Mouse (Mus musculus): ENCODE measurements around the gene Top3a. TPM values are rescaled to one million over a fixed set of nuclear protein-coding genes. Genes with fewer than 3 reads are reported as not detected.

Top3a gene
- polyA plus RNA-seq, 1 experiment: 2.6 TPM

DNA sequence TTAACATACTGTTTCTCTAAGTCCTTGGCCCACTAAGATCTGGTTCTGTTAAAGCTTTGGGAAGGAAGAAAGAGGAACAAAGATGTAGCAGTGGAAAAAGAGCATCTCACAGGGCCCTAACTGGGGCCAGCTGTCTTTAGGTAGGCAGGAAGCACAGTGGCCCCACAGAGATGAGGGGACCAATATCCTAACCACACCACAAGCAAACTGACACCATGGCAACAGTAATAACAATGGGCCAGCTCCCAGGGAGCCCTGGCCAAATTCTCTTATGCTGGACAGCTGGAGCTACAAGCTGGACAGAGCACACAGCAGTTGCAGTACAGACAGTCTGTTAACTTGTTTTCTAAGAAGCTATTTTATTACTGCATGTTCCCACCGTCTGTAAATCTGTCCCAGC is 10.4 kb upstream of the Top3a start:
- no peak overlapping the region for H3K27ac ChIP-seq (replicated peaks; ENCODE audit: low read depth, low read length)
- H3K4me3 ChIP-seq (ENCODE audit: insufficient read depth, low read depth, low read length): no peak overlapping the region
- no peaks in the 10 kb centered on the region for H3K4me1 ChIP-seq (ENCODE audit: control insufficient read depth, insufficient read depth, insufficient read length, low read length)

DNA sequence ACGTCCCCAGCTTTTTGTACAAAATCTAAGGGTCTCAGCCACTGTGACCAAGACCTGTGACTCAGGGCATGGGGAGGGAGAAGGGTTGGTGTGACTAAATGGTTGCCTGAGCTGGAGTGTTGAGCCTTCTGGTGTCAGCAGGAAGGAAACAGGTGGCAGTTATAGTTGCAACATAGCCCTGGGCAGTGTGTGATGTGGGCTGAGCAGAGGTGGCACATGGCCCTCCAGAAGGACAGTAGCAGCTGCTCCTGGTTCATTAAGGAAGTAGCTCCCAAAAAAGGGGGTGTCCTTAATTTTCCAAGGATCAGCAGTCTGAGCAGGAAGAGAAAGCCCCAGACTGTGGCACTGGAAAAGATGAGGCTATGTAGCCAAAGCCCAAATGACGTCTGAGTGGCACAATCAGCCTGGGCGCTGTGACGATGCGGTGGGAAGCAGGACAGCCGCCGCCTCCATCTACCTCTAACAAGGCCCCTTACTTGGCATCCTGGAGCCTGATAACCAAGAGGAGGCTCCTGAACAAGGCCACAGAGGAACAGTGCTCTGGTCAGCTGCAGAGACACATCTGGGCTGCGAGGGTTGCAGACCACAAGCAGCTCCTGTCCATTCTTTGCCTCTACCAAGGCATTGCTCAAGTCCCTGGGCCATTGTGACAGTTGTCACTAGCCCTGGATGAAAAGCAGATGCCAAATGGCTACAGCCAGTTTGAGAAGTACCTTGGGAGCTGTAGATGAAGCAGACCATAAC is 7.2 kb upstream of the Top3a start:
- no peak overlapping the region for H3K27ac ChIP-seq (replicated peaks; ENCODE audit: low read depth, low read length)
- H3K4me3 ChIP-seq (ENCODE audit: insufficient read depth, low read depth, low read length): no peak overlapping the region
- peaks cover 26% of the 10 kb centered on the region for H3K4me1 ChIP-seq (ENCODE audit: control insufficient read depth, insufficient read depth, insufficient read length, low read length)

DNA sequence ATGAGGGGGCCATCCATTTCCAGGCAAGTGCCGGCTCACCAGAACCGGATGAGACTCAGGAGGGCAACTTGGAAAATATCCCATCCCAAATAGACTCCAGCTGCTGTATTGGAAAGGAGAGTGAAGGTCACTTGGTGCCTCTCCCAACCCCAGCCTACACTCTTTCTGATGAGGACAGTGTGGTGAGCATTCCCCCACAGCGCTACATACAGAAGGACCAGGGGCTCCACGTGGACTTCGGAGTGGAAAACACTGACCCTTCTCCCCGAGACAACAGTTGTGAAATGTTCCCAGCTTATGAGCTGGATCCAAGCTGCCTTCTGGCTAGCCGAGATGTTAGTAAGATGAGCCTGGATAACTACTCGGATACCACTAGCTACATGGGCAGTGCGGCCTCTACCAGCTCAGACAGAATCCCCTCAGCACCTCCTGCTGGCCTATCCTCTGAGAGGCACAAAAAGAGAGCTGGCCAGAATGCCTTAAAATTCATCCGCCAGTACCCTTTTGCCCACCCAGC is 2.6 kb upstream of the Top3a start:
- Histone ChIP-seq H3K4me1 (ENCODE audit: control insufficient read depth, insufficient read depth, insufficient read length, low read length) (peaks cover 40% of the 10 kb centered on the region), H3K27ac (replicated peaks; ENCODE audit: low read depth, low read length) (peak overlapping the region; percentile 19), H3K4me3 (ENCODE audit: insufficient read depth, low read depth, low read length) (peak overlapping the region; percentile 40)

DNA sequence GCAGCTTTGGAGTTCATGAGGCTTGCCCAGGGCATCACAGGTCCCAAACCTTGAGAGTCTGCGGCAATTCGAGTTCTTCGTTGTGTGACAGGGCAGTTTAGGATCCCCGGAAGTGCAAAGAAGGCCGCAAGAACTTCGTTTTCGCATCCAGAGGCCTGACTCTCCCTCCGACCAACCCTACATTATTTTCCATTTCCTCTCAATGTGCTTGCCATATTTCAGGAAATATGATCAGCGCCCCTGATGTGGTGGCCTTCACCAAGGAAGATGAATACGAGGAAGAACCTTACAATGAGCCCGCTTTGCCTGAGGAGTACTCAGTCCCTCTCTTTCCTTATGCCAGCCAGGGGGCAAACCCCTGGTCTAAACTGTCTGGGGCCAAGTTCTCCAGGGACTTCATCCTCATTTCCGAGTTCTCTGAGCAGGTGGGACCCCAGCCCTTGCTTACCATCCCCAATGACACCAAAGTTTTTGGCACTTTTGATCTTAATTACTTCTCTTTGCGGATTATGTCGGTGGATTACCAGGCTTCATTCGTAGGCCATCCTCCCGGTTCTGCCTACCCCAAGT is 721 bp upstream of the Top3a start:
- Histone ChIP-seq H3K27ac (replicated peaks; ENCODE audit: low read depth, low read length) (peak overlapping the region; percentile 97), H3K4me1 (ENCODE audit: control insufficient read depth, insufficient read depth, insufficient read length, low read length) (peaks cover 40% of the 10 kb centered on the region), H3K4me3 (ENCODE audit: insufficient read depth, low read depth, low read length) (peak overlapping the region; percentile 85)

DNA sequence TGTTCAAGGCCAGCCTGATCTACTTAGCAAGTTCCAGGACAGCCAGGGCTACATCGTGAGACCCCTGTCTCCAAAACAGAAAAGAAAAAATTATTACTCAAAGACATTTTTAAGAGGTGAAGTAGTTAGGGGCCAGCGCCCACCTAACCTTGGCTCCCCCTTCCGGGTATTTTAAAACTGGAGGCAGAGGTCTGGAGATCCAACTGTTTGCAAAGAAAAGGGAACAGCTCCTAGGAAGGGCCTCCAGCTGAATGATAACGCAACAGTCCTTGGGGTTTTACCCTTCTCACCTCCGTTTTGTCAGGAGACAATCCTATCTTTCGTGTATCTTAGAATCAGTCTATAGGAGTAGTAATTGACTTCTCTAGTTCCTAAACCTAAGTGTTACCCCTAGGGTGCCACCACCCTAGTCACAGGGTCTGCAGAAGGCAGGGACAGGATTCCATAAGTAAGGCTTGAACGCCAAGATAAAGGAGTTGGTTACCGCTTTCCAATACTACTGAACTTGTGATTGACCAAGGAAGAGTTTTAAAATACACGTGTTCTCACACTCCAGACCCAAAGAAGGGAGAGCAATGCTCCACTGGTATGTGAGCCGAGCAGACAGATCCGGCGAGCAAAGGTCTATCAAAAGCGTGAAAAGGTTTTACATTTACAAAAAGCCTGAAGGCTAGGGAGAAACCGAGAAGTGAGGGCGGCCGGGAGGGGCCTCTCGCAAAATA is 897 bp downstream of the Top3a start:
- Histone ChIP-seq H3K4me1 (ENCODE audit: control insufficient read depth, insufficient read depth, insufficient read length, low read length) (peaks cover 33% of the 10 kb centered on the region), H3K27ac (replicated peaks; ENCODE audit: low read depth, low read length) (peak overlapping the region; percentile 76)

DNA sequence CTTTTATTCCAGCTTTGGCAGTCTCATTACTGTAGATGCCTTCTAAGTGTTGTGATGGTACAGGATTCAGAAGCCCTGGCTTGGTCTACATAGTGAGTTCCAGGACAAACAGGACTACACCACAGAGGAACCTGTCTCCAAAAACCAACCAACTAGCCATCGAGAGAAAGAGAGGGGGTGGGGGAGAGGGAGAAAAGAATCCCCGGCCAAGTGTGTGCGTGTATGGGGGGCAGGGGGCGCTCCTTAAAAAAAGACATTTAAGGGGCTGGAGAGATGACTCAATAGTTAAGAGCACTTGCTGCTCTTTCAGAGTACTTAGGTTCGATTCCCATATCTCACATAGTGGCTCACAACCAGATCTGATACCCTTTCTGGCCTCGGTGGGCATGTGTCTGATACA is 1.6 kb downstream of the Top3a start:
- peaks cover 26% of the 10 kb centered on the region for H3K4me1 ChIP-seq (ENCODE audit: control insufficient read depth, insufficient read depth, insufficient read length, low read length)
- no peak overlapping the region for H3K27ac ChIP-seq (replicated peaks; ENCODE audit: low read depth, low read length)
- no peak overlapping the region for H3K4me3 ChIP-seq (ENCODE audit: insufficient read depth, low read depth, low read length)

More for the DNA sequence above, 897 bp downstream of the Top3a start:
- H3K4me3 ChIP-seq (ENCODE audit: insufficient read depth, low read depth, low read length): peak overlapping the region; percentile 85

DNA sequence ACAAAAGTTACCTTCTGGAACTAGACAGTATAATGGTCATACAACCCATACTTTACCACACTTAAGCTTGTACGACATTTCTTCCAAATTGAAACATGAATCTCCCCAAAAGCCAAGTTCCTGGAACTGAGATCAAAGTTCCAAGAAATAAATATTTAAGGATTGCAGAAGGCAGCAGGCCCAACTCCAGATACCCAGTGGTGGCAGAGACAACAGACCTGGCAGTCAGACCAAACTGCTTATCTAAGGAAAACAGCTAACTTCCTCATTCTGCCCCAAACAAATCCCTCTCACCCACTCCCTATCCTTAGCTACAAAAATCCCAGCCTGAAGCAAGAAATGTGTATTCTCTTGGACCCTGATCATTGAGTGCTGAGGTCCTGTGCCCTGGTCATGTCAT is 2.3 kb downstream of the Top3a start:
- H3K4me3 ChIP-seq (ENCODE audit: insufficient read depth, low read depth, low read length): no peak overlapping the region
- no peak overlapping the region; the same call in 1 of the 2 replicates for H3K27ac ChIP-seq (replicated peaks; ENCODE audit: low read depth, low read length)
- peaks cover 19% of the 10 kb centered on the region for H3K4me1 ChIP-seq (ENCODE audit: control insufficient read depth, insufficient read depth, insufficient read length, low read length)

DNA sequence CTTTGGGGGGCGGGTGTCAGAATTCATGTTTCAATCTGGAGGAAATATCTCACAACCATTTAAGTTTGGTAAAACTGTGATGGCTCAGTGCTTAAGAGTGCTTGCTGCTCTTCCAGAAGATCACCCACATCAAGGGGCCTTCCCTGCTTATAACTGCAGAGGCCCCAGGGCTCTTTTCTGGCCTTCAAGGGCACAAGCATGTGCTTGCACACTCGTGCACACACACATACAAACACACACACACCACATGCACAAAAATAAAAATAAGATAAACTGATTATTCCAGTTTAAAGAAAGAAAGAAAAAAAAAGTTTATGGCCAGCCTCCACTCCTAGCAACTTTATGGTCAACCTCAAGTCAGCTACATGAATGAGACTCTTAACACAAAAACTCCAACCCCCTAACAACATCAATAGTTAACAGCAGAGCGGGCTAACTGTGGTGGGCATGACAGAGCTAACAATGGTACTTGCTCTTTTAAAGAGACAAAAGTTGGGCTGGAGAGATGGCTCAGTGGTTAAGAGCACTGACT is 2.9 kb downstream of the Top3a start:
- H3K4me1 ChIP-seq (ENCODE audit: control insufficient read depth, insufficient read depth, insufficient read length, low read length): peaks cover 13% of the 10 kb centered on the region
- H3K27ac ChIP-seq (replicated peaks; ENCODE audit: low read depth, low read length): no peak overlapping the region
- no peak overlapping the region for H3K4me3 ChIP-seq (ENCODE audit: insufficient read depth, low read depth, low read length)

DNA sequence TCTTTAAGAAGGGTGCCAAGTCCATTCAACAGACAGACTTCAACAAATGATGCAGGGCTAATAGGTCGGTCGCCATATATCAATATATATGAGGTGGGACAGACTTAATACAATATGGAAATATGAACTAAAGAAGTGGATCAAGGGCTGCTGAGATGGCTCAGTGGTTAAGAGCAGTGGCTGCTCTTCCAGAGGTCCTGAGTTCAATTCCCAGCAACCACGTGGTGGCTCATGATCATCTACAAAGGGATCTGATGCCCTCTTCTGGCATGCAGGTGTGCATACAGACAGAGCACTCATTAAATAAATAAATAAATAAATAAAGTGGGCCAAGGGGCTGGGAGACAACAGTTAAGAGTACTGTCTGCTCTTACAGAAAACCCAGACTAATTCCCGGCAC is 5.0 kb downstream of the Top3a start:
- Histone ChIP-seq H3K27ac (replicated peaks; ENCODE audit: low read depth, low read length) (no peak overlapping the region), H3K4me1 (ENCODE audit: control insufficient read depth, insufficient read depth, insufficient read length, low read length) (no peaks in the 10 kb centered on the region), H3K4me3 (ENCODE audit: insufficient read depth, low read depth, low read length) (no peak overlapping the region)

DNA sequence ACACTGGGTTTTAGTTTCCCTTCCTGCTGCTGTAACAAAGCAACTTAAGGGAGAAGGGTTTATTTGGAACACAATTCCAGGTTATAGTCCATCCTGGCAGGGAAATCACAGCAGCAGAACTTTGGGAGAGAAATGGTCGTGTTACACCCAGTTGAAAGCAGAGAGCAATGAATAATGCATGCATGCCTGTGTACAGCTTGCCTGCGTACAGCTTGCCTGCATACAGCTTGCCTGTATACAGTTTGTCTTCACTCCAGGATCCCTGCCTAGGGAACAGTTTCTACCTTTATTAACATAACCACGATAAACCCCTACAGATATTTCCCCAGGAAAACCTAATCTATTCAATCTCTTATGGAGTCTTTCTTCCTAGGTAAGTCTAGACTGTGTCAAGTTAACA is 6.4 kb downstream of the Top3a start:
- Histone ChIP-seq H3K4me1 (ENCODE audit: control insufficient read depth, insufficient read depth, insufficient read length, low read length) (no peaks in the 10 kb centered on the region), H3K4me3 (ENCODE audit: insufficient read depth, low read depth, low read length) (no peak overlapping the region), H3K27ac (replicated peaks; ENCODE audit: low read depth, low read length) (no peak overlapping the region)

DNA sequence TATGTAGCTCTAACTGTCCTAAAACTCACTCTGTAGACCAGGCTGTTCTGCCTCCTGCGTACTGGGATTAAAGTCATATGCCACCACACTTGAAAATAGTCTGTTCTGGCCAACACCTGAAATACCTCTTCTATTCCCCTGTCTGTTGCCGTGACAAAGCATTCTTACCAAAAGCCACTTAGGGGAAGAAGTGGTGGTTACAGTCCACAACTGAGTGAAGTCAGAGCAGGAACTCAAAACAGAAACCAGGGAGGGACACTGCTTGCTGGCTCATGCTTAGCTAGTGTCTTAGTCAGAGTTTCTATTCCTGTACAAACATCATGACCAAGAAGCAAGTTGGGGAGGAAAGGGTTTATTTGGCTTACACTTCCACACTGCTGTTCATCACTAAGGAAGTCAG is 7.8 kb downstream of the Top3a start:
- Histone ChIP-seq H3K4me1 (ENCODE audit: control insufficient read depth, insufficient read depth, insufficient read length, low read length) (no peaks in the 10 kb centered on the region), H3K27ac (replicated peaks; ENCODE audit: low read depth, low read length) (no peak overlapping the region), H3K4me3 (ENCODE audit: insufficient read depth, low read depth, low read length) (no peak overlapping the region)

DNA sequence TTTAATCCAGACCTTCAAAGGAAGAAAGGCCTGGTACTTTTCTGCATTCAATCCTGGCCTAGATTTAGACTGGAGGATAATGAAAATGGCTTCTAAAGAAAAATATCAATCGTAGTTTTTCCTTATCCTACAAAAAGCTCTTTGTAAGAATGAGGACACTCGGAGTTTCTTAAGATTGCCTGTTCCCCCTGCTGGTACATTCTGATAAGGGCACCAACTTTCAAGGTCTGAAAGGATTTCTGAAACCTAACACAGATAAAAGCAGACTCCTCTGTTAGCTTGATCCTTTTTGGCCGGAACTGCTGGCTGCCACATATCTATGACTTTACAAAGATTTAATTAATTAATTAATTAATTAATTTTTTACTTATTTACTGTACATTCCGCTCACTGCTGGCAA is 10.2 kb downstream of the Top3a start:
- Histone ChIP-seq H3K4me1 (ENCODE audit: control insufficient read depth, insufficient read depth, insufficient read length, low read length) (no peaks in the 10 kb centered on the region), H3K4me3 (ENCODE audit: insufficient read depth, low read depth, low read length) (no peak overlapping the region), H3K27ac (replicated peaks; ENCODE audit: low read depth, low read length) (no peak overlapping the region)

DNA sequence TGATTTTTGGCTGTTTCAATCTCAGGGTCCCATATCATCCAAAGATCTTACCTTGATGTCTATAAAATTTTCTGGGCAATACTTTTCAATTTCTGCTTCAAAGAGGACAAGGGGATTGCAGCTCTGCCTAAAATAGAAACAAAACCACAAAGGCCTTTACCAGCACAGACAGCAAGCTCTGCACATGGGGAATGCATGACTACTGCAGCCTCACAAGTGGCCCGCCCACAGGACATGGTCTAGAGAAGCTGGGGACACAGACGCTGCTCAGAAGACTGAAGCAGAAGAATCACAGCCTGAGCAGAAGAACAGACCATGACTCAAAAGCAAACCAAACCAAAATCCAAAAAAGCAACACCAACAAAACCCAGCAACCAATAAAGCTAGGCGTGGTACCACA is 15.5 kb downstream of the Top3a start:
- H3K4me1 ChIP-seq (ENCODE audit: control insufficient read depth, insufficient read depth, insufficient read length, low read length): no peaks in the 10 kb centered on the region
- H3K27ac ChIP-seq (replicated peaks; ENCODE audit: low read depth, low read length): no peak overlapping the region
- H3K4me3 ChIP-seq (ENCODE audit: insufficient read depth, low read depth, low read length): no peak overlapping the region

DNA sequence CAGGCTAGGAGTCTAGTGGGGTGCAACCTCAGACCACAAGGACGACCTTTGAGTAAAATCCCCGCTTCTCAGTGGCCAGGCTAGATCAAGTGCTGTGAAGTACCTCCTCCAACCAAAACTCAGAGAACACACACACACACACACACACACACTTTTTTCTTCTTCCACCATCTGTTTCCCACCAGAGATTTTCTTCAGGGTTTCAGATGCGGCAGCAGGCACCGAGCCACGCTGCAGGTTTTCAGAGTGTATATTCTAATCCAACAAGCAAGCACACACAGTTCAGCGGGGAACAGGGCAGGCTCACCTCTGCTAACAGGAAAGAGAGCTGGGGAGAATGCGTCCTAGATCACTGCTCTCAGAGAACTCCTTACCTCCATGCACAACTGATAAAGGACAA is 21.6 kb downstream of the Top3a start:
- Histone ChIP-seq H3K4me1 (ENCODE audit: control insufficient read depth, insufficient read depth, insufficient read length, low read length) (no peaks in the 10 kb centered on the region), H3K27ac (replicated peaks; ENCODE audit: low read depth, low read length) (no peak overlapping the region), H3K4me3 (ENCODE audit: insufficient read depth, low read depth, low read length) (no peak overlapping the region)

DNA sequence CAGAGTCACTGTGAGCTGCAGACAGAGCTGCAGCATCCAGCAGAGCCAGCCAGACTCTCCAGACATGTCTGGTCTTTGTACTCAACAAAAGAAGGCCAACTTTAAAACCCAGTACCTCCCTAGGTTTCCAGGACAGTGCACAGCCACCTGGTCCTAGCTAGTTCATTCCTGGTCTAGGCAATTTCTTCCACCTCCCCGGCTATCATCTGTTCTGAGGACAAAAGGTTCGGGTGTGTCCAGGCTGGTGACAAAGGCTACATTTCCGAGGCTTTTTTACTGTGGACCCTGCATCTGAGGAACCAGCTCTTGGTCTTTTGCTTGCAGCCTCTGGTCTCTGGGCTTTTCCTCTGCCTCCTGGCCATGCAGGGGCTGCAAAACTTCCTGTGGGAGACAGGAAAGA is 36.8 kb downstream of the Top3a start:
- H3K4me3 ChIP-seq (ENCODE audit: insufficient read depth, low read depth, low read length): no peak overlapping the region
- H3K4me1 ChIP-seq (ENCODE audit: control insufficient read depth, insufficient read depth, insufficient read length, low read length): peaks cover 2% of the 10 kb centered on the region; the same call in 1 of the 2 replicates
- no peak overlapping the region for H3K27ac ChIP-seq (replicated peaks; ENCODE audit: low read depth, low read length)

Measured in brown adipose tissue, adult 24 weeks (tissue).